Mouse (Mus musculus) C2C12 (cell line): ENCODE results near the gene Csnk1e. TPM values are rescaled to one million over a fixed set of nuclear protein-coding genes. Genes with fewer than 3 reads are reported as not detected.

Experiments
- H3K27me3 ChIP-seq: one replicate; pipeline ENCODE4 v1.6.1; 2011; ENCODE audit not compliant: control insufficient read depth, insufficient read depth, insufficient read length
- H3K36me3 ChIP-seq: one replicate; pipeline ENCODE4 v1.6.1; 2011; ENCODE audit not compliant: control insufficient read depth, insufficient read depth
- H3K4me3 ChIP-seq: one replicate; pipeline ENCODE4 v1.5.1; 2011; ENCODE audit warnings: mild to moderate bottlenecking, control low read depth; ENCODE audit not compliant: poor library complexity, insufficient read depth, severe bottlenecking
- H3K79me2 ChIP-seq: one replicate; pipeline ENCODE4 v1.6.1; 2011; ENCODE audit not compliant: control insufficient read depth, insufficient read depth
- H3K79me3 ChIP-seq: one replicate; pipeline ENCODE4 v1.6.1; 2011; ENCODE audit warnings: low read depth, control low read depth
- H3ac ChIP-seq: one replicate; pipeline ENCODE3; 2011; ENCODE audit warnings: low read depth; ENCODE audit not compliant: control insufficient read depth, insufficient read length
- CEBPB ChIP-seq: IDR thresholded peaks from one replicate; pipeline ENCODE4 v1.6.1; 2011; ENCODE audit warnings: low read depth, mild to moderate bottlenecking, control low read depth, moderate library complexity
- CTCF ChIP-seq: IDR thresholded peaks from one replicate; pipeline ENCODE4 v1.5.1; 2011; ENCODE audit not compliant: control insufficient read depth, insufficient read depth, insufficient read length
- FOSL1 ChIP-seq: IDR thresholded peaks from one replicate; pipeline ENCODE4 v1.8.0; 2011; ENCODE audit warnings: mild to moderate bottlenecking, low read length; ENCODE audit not compliant: poor library complexity, insufficient read depth, severe bottlenecking
- MAX ChIP-seq: IDR thresholded peaks from one replicate; pipeline ENCODE4 v1.6.1; 2011; ENCODE audit warnings: mild to moderate bottlenecking, control low read depth
- MYOD1 ChIP-seq: IDR thresholded peaks from one replicate; pipeline ENCODE4 v1.6.1; 2011; ENCODE audit warnings: low read depth; ENCODE audit not compliant: control insufficient read depth, insufficient read length
- MYOG ChIP-seq: IDR thresholded peaks from one replicate; pipeline ENCODE4 v1.6.1; 2011; ENCODE audit not compliant: control insufficient read depth, insufficient read length; ENCODE audit errors: extremely low read depth
- USF1 ChIP-seq: IDR thresholded peaks from one replicate; pipeline ENCODE4 v1.6.1; 2011; ENCODE audit warnings: low read depth, mild to moderate bottlenecking, control low read depth, moderate library complexity
- long read RNA-seq, 2 experiments: library from polyadenylated mRNA; unstranded; transcript quantifications; one replicate each; pipeline ENCODE4 v2.0.0; 2019 to 2020
- polyA plus RNA-seq: library from polyadenylated mRNA; unstranded; fragments of >200 nt; fragmentation: generic; extraction: Trizol; gene quantifications from one replicate; pipeline ENCODE4 v1.2.1, GENCODE M21; 2012; ENCODE audit warnings: missing spikeins

The Csnk1e gene
- polyA plus RNA-seq: 98.6 TPM
- long read RNA-seq, experiment 1, transcript Csnk1e-204 (4 exons, 741 nt): minor isoform, 6 of 36 reads
- long read RNA-seq, experiment 1, transcript Csnk1e-202 (11 exons, 1,391 nt): major isoform, 9 of 36 reads
- long read RNA-seq, experiment 1, partial matches to known transcripts: 10 of 36 reads
- long read RNA-seq, experiment 1, other reads (novel, unspliced or antisense): 10 of 36 reads
- long read RNA-seq, experiment 2, transcript Csnk1e-202 (11 exons, 1,391 nt): major isoform, 12 of 53 reads
- long read RNA-seq, experiment 2, partial matches to known transcripts: 17 of 53 reads
- long read RNA-seq, experiment 2, other reads (novel, unspliced or antisense): 23 of 53 reads

DNA sequence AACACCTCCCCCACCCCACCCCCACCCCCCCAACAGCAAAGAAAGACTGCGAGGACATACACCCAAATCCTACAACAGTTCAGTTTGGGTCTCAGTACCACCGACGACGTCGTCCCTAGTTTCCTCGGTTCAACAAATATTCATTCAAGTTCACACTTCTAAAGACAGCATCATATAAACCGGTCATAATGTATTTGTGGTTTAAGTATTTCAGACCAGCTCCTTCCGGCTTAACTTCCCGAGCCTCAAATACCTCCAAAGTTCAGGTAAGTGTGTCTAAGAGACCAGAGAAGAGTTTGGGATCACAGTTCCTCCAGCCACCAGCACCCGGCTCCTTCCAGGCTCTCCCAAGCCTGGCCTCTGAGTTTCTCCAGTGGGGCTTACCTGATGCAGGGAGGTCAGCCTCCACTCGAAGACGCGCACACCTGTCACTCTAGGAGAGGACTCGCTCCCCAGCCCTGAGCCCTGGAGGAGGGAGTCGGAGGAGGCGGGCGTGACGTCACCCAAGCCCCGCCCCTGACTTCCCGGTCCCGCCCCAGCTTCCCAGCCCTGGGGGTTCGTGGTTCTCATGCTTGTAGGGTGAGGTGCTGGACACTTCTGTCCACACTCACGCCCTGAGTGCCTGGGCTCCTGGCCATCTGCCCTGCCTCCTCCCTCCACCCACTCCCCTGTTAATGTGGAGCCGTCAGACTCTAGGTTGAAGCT lies at the start of gene Csnk1e:
TSS of gene Csnk1e (minus strand) at position 461 of the 705 bp plus-strand sequence.
- no peak within 1 kb of the TSS for H3K4me3 ChIP-seq
- no peak within 1 kb of the TSS for H3ac ChIP-seq
- H3K79me2 ChIP-seq: no peaks in the 10 kb centered on the region
- H3K27me3 ChIP-seq: no peaks in the 10 kb centered on the region
- TF ChIP-seq USF1 (no peak), MYOG (no peak), FOSL1 (no peak), MYOD1 (no peak), CTCF (no peak), CEBPB (no peak), MAX (no peak)
- no peaks in the 10 kb centered on the region for H3K36me3 ChIP-seq
- no peaks in the 10 kb centered on the region for H3K79me3 ChIP-seq

DNA sequence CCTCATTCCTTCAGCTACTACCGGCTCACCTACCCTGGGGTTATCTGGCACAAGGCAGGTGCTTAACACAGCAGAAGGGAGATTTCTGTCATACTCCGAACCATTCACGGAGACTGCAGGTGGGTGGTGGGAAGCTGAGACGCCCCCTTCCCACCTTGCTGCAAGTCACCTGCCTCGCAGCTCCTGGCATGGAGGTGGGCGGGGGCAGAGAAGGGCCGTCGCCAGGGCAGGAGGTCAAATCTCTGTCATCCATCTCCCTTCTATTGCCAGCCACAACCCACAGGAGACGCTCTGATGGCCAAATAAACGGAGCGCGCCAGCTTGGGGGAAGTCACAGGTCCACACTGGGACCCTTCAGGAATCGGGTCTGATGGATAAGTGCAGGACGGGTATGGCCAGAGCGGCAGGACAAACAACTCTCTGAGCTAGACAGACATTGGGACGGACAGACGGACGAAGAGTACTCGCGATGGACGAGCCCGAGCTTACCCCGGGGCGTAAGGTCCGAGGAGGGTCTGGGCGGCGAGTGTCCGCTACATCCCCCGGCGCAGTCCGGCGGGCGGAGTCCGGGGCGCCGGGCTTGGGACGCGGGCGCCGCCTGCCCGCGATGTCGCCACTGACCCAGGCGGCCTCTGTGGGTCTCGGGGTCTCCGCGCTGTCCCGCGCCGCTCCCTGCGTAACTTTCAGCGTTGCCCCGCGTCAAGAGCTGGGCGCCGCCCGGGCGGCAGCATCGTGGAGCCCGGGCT lies 49.5 kb upstream of the Csnk1e start, which contains the start of gene Kcnj4:
TSS of gene Kcnj4 (minus strand) at position 535 of the 746 bp plus-strand sequence.
- peak within 1 kb of the TSS; percentile 8 for H3ac ChIP-seq
- H3K79me2 ChIP-seq: no peaks in the 10 kb centered on the region
- peaks cover 95% of the 10 kb centered on the region for H3K27me3 ChIP-seq
- no peak for TF ChIP-seq FOSL1
- TF ChIP-seq USF1: no peak
- TF ChIP-seq MAX: no peak
- no peak for TF ChIP-seq CEBPB
- no peak for TF ChIP-seq MYOD1
- no peak for TF ChIP-seq CTCF
- no peak for TF ChIP-seq MYOG
- H3K4me3 ChIP-seq: no peak within 1 kb of the TSS
- no peaks in the 10 kb centered on the region for H3K36me3 ChIP-seq
- H3K79me3 ChIP-seq: no peaks in the 10 kb centered on the region

GRCm38 (mm10) chr15:79503438-79503837 lies 48.1 kb upstream of the Csnk1e start:
- Histone ChIP-seq H3K79me2 (no peaks in the 10 kb centered on the region), H3K79me3 (no peaks in the 10 kb centered on the region), H3K36me3 (no peaks in the 10 kb centered on the region), H3K27me3 (peaks cover 99% of the 10 kb centered on the region), H3K4me3 (no peak overlapping the region), H3ac (no peak overlapping the region)
- no peak for TF ChIP-seq USF1
- TF ChIP-seq MYOG: no peak
- TF ChIP-seq CEBPB: no peak

- TF ChIP-seq MYOD1 (no peak), CEBPB (no peak)
- Histone ChIP-seq H3K4me3 (no peak overlapping the region), H3ac (no peak overlapping the region), H3K79me3 (no peaks in the 10 kb centered on the region), H3K36me3 (no peaks in the 10 kb centered on the region), H3K79me2 (no peaks in the 10 kb centered on the region), H3K27me3 (peaks cover 99% of the 10 kb centered on the region)
Observed at GRCm38 (mm10) chr15:79502891-79503341, 47.5 kb upstream of the Csnk1e start.

- Histone ChIP-seq H3K79me2 (no peaks in the 10 kb centered on the region), H3K36me3 (no peaks in the 10 kb centered on the region), H3ac (no peak overlapping the region), H3K79me3 (no peaks in the 10 kb centered on the region), H3K27me3 (peaks cover 98% of the 10 kb centered on the region), H3K4me3 (no peak overlapping the region)
- TF ChIP-seq MAX: no peak
- TF ChIP-seq CTCF: no peak
- no peak for TF ChIP-seq MYOG
- TF ChIP-seq FOSL1: no peak
- no peak for TF ChIP-seq CEBPB
- TF ChIP-seq MYOD1: no peak
- TF ChIP-seq USF1: no peak
Observed at GRCm38 (mm10) chr15:79500110-79500509, 44.7 kb upstream of the Csnk1e start.
